Mouse (Mus musculus) neural tube, embryonic 14.5 days (tissue): ENCODE data around the gene Olfr434. TPM values are rescaled to one million over a fixed set of nuclear protein-coding genes. Genes with fewer than 3 reads are reported as not detected.

ENCODE experiments used
- polyA plus RNA-seq: library from polyadenylated mRNA; unstranded; fragments of >200 nt; fragmentation: Nextera tagmentation; extraction: Ambion mirVana; gene quantifications from 2 replicates; pipeline ENCODE4 v1.2.1, GENCODE M21; 2014

Olfr434 gene
- polyA plus RNA-seq, 1 experiment from 2014 or later, result not detected

Other genes starting within 250 kb of the Olfr434 start
- gene Olfr441, start 106.7 kb upstream of the Olfr434 start, polyA plus RNA-seq, result not detected in 2 replicates
- not detected in 2 replicates for gene Olfr237-ps1, start 66.5 kb upstream of the Olfr434 start, polyA plus RNA-seq
- not detected in 2 replicates for gene Olfr437, start 49.7 kb upstream of the Olfr434 start, polyA plus RNA-seq
- not detected in 2 replicates for gene Olfr13, start 40.9 kb upstream of the Olfr434 start, polyA plus RNA-seq
- gene Olfr435, start 15.9 kb upstream of the Olfr434 start, polyA plus RNA-seq, result not detected in 2 replicates
- gene Olfr47, start 18.5 kb downstream of the Olfr434 start, polyA plus RNA-seq, result not detected in 2 replicates
- gene Arhgef5, start 52.6 kb downstream of the Olfr434 start, polyA plus RNA-seq, result 0.80 and 2.9 TPM in 2 replicates
- not detected in 2 replicates for gene Nobox, start 96.5 kb downstream of the Olfr434 start, polyA plus RNA-seq